Comparison of ENCODE assay signal across 13 mouse cellular contexts in genomic region chr5:122972116-122972515, GRCm38 (mm10). TPM values are rescaled to one million over a fixed set of nuclear protein-coding genes. Genes with fewer than 3 reads are reported as not detected.
DNase-seq lines count a peak whose midpoint lies in the region; ATAC-seq lines count a peak whose summit lies in the region.
"Had no signal": no experiment of that assay in that cellular context is flagged by ENCODE, and none has a peak within 500 bp of the region (broad histone marks: within the 10 kb centered on the region; RNA-seq: fewer than 3 reads in every experiment).

No protein-coding gene starts in this region.

- H3K4me3 ChIP-seq in heart, embryonic 12.5 days, result no peak overlapping the region
- H3K4me3 ChIP-seq: embryonic facial prominence, embryonic 12.5 days; heart, embryonic 13.5 days; intestine, embryonic 15.5 days had no signal

- no peak for ATAC-seq in heart, embryonic 12.5 days (ENCODE audit: insufficient number of reproducible peaks, low FRiP score)
- ATAC-seq: intestine, embryonic 15.5 days had no signal

- peaks cover 10% of the 10 kb centered on the region for H3K36me3 ChIP-seq in heart, embryonic 12.5 days
- H3K36me3 ChIP-seq: embryonic facial prominence, embryonic 12.5 days; intestine, embryonic 15.5 days had no signal

- peak; percentile 28 for DNase-seq in left cerebral cortex, adult 11 months (ENCODE audit: low spot score)
- no peak for DNase-seq in left cerebral cortex, adult 8-10 months (ENCODE audit: low spot score in 2 of 2)
- DNase-seq in cerebellum, adult 11 months, result peak; percentile 69
- DNase-seq in cerebellum, adult 9-11 months, result peak; percentile 80
- peak; percentile 39 to 58 for DNase-seq in layer of hippocampus, postnatal 14 days (ENCODE audit: low spot score in 2 of 2)
- DNase-seq in heart, postnatal 36 days, result no peak
- DNase-seq: lung, postnatal 14 days had no signal

- H3K27ac ChIP-seq in heart, embryonic 12.5 days (ENCODE audit: poor library complexity, severe bottlenecking), result no peak overlapping the region
- H3K27ac ChIP-seq: embryonic facial prominence, embryonic 12.5 days; heart, embryonic 13.5 days; intestine, embryonic 15.5 days; stomach, postnatal 0 days had no signal

- no peaks in the 10 kb centered on the region for H3K9me3 ChIP-seq in heart, embryonic 12.5 days (replicated peaks)
- H3K9me3 ChIP-seq: embryonic facial prominence, embryonic 12.5 days; heart, embryonic 13.5 days; intestine, embryonic 15.5 days had no signal

- no peak overlapping the region for H3K9ac ChIP-seq in heart, embryonic 12.5 days
- H3K9ac ChIP-seq: embryonic facial prominence, embryonic 12.5 days; heart, embryonic 13.5 days; intestine, embryonic 15.5 days had no signal

- intact Hi-C loops in heart, postnatal 36 days (cut with DNase I), result no loop called here

- H3K27me3 ChIP-seq in heart, embryonic 12.5 days (replicated peaks), result no peaks in the 10 kb centered on the region
- H3K27me3 ChIP-seq: embryonic facial prominence, embryonic 12.5 days; heart, embryonic 13.5 days; intestine, embryonic 15.5 days had no signal

- no peaks in the 10 kb centered on the region for H3K4me1 ChIP-seq in heart, embryonic 12.5 days (replicated peaks)
- H3K4me1 ChIP-seq: embryonic facial prominence, embryonic 12.5 days; intestine, embryonic 15.5 days had no signal

- H3K4me2 ChIP-seq in heart, embryonic 12.5 days, result no peak overlapping the region
- H3K4me2 ChIP-seq: embryonic facial prominence, embryonic 12.5 days; heart, embryonic 13.5 days; intestine, embryonic 15.5 days; liver, embryonic 11.5 days had no signal

- 81% methylated on average over 9 of the region's 9 CpGs for WGBS in heart, embryonic 12.5 days

RNA-seq across cellular contexts. Expression of gene Kdm2b, which starts 17.5 kb away (rescaled TPM):
- 10 to 100 TPM; 22.9 to 27.1 (median 24.6) TPM for total RNA-seq in left cerebral cortex, adult 8-10 months (2022)
- 10 to 100 TPM; 41.3 to 54.5 TPM for total RNA-seq in layer of hippocampus, postnatal 14 days (2021)
- total RNA-seq in heart, postnatal 36 days (2021), result 10 to 100 TPM; 16.6 to 19.0 TPM
- polyA plus RNA-seq in heart, embryonic 12.5 days (2016; fragmentation: Nextera tagmentation; extraction: Ambion mirVana), result 38.6 and 39.8 TPM in 2 replicates

RNA-seq across cellular contexts. Expression of gene Orai1, which starts 42.8 kb away (rescaled TPM):
- total RNA-seq in left cerebral cortex, adult 8-10 months (2022), result 10 to 100 TPM in 2 of 4 experiments, 1 to 10 TPM in 2; 6.1 to 11.8 (median 9.2) TPM
- total RNA-seq in layer of hippocampus, postnatal 14 days (2021), result 10 to 100 TPM; 15.1 to 16.2 TPM
- total RNA-seq in heart, postnatal 36 days (2021), result 10 to 100 TPM; 16.7 to 19.3 TPM
- polyA plus RNA-seq in heart, embryonic 12.5 days (2016; fragmentation: Nextera tagmentation; extraction: Ambion mirVana), result 22.8 and 23.3 TPM in 2 replicates

Comparison
In these comparisons a context has a peak if more than half of its experiments do, and no peak if none do; other contexts are left out.
1. DNase-seq: peak in left cerebral cortex, adult 11 months (single experiment), cerebellum, adult 11 months (single experiment), cerebellum, adult 9-11 months (single experiment) and layer of hippocampus, postnatal 14 days (2 of 2); none in left cerebral cortex, adult 8-10 months (0 of 2) and heart, postnatal 36 days (0 of 2).